Mouse (Mus musculus) left cerebral cortex, postnatal 14 days (tissue): ENCODE measurements at regions not wholly inside any gene's neighbourhood (a gene's known extent, or its start where the extent isn't known, plus 50 kb on each side); places are given as distances from the start of the nearest gene placed in this dataset.

Source experiments
- DNase-seq, 2 experiments: peaks; one replicate each; pipeline ENCODE4 v3.0.0; 2021 to 2022; ENCODE audit warnings: low spot score in 2 of 2, mixed read lengths in 1 of 2
- intact Hi-C: fragments of 180-260 bp; cut with DNase I; formaldehyde crosslinking; loops from one replicate; pipeline ENCODE4 v1.15.1; 2025

DNA sequence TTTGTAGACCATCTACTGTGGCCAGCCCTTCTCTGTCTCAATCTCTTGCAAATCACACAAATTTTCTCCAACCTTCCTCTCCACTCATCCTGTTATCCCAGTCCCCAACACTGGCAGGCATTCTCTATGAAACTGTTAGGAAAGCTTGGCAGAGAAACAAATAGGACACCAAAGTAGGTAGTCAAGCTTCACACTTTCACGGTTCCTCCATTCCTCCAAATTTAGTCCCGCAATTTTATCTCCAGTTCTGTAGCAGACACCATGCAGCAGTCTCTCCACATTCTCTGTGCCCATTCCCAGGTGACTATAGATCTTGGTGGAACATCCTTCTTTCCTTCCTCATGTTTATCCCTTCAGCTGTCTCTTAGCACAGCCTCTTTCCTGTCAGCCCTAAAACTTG, 856.9 kb downstream of the Zpld1 start:
- peak; percentile 3 for DNase-seq
- intact Hi-C loops = no loop called here

DNA sequence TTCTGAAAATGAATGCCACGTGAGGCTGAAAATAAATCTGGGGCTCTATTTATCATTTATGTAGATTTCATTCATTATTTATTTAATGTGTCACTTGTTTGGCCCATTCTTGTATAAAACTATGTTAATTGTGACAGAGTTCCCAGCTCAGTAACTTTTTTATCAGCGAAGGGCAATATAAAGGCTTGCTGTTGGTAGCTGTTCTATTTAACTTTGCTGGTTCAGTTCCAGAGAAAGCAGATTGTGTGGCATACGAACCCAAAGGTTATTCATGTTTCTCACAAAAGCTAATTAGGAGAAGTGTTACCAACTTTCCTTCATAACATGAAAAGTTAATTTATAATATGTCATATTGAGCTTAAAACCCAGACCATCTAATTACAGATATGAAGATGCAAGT, 891.1 kb downstream of the Zpld1 start:
- intact Hi-C loops = no loop called here
- DNase-seq = no peak

DNA sequence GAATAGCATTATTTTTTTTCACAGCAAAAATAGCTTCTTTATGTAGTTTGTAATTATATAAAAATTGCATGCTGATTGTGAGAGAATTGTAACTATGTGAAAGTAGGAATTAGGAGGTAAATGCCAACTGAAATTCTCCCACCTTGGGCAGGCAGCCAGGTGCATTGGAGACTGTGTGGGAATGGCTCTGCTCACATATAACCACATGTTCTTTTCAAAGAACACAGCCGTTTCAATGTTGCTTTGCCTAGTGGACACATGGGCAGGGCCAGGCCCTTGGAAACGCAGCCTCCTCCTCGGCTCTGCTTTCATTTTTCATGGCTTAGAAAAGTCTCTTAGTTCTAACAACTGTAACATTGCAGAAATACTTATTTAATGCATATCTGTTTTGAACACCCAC, 913.8 kb downstream of the Zpld1 start:
- intact Hi-C loops = no loop called here

DNA sequence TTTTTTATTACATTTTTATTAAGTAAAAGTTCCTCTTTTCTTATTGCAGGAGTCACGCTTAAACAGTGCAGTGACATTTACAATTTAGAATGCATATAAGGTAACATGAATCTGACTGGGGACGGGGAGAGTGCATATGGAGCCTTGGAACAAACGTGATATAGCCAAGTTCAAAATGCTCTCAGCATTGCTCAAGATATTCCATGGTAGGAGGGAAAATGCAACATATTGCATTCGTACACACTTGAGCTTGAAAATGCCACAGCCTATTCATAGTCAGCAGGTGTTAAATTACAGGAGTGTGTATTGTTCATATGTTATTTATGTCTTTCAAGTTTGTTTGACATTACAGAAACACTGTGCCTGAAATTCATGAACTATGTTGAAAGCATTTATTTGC, 922.8 kb downstream of the Zpld1 start:
- peak in 1 of 2 experiments; percentile 4 for DNase-seq

More for the DNA sequence above, 913.8 kb downstream of the Zpld1 start:
- DNase-seq = peak; percentile 3 to 13

DNA sequence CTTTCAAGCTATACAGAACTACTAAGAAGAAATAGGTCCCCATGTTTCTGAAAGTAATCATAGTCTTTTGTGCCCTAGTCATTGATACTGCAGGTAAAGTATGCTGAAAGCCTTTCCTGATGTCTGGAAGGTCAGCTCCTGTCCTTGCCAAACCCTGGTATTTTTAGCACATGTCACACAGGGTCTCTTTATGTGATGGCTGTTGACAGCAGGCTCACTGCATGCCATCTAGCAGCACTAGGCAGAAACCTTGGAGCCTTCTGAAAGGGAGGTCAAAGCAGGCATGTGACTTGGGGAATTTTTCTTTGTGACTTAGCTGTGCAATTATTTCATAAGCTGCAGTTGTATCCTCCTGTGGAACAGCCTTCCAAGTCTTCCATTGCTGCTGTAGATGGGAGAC, 943.4 kb downstream of the Zpld1 start:
- DNase-seq = no peak
- intact Hi-C loops = no loop called here

More for the DNA sequence above, 922.8 kb downstream of the Zpld1 start:
- intact Hi-C loops = no loop called here

DNA sequence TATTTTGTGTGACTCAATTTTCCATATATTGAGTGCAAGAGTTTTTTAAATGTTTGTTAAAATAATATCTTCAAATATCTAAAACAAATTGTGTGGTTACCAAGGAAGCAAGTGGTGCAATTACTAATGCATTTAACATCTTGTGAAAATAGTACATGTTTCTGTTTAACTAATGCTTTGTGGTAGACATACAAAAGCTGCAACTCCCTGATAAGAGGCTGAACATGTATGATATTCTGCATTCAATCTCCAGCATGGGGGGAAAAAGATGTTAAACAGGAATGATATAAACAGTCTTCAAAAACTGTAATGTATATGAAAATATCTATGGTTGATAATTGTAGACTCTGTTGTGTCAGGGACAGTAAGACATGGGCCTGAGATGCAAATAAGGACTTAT, 949.0 kb downstream of the Zpld1 start:
- no peak for DNase-seq
- intact Hi-C loops = no loop called here

DNA sequence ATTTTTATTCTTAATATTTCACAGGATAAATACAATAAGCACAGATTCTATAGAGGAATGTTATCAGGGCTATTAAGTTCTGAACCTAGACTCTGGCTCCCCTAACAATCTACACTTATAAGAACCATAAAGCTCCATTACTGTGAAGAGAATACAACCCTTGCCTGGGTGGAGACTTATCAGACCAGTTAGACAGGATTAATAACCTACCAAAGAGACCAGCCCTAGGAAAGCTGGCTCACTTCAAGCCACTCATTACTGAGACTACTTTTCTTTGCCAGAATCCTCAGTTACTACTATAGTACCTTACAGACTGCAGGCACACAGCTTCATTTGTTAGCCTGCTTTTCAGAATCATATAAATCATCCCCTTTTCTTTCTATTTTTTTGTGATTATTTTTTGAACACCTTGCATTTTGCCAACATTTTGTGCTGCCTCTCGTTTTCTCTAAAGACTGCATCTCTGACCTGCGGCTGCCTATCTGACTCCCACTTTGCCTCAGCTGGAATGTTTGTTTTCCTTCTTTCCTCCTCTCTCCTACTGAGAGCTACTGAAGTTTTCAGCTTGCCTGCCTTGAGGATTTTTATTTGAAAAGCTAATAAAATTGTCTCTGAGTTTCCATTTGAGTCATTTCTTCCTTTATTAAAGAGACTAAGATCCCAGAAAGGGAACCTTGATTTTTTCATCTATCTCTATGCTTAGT, 951.5 kb downstream of the Zpld1 start:
- no peak for DNase-seq
- intact Hi-C loops = no loop called here
